Mouse (Mus musculus): ENCODE data around the gene Rbfox3. TPM values are rescaled to one million over a fixed set of nuclear protein-coding genes. Genes with fewer than 3 reads are reported as not detected.

The Rbfox3 gene
- polyA plus RNA-seq, 1 experiment from 2014 or later: 0.60 TPM

Small RNA genes lying within 50 kb of the gene (microRNA-seq; reads per million reads assigned to microRNA genes)
- gene Gm25040: not detected

Other genes with a start within 250 kb of the Rbfox3 start
- not detected in 2 replicates for gene Enpp7, start 76.6 kb upstream of the Rbfox3 start, polyA plus RNA-seq (2016; fragmentation: Nextera tagmentation; extraction: Ambion mirVana)
- gene Cbx2, start 111.4 kb upstream of the Rbfox3 start, polyA plus RNA-seq (2016; fragmentation: Nextera tagmentation; extraction: Ambion mirVana): 37.4 and 56.0 TPM in 2 replicates
- gene Cbx8, start 129.4 kb upstream of the Rbfox3 start, polyA plus RNA-seq (2016; fragmentation: Nextera tagmentation; extraction: Ambion mirVana): 9.1 and 9.7 TPM in 2 replicates
- 8.9 and 9.0 TPM in 2 replicates for gene Cbx4, start 174.6 kb upstream of the Rbfox3 start, polyA plus RNA-seq (2016; fragmentation: Nextera tagmentation; extraction: Ambion mirVana)

Measured in heart, embryonic 10.5 days (tissue).